Mouse (Mus musculus): ENCODE data around the gene Peak1. TPM values are rescaled to one million over a fixed set of nuclear protein-coding genes. Genes with fewer than 3 reads are reported as not detected.

Gene Peak1
- total and polyA plus RNA-seq, 3 experiments, result 2.8 to 13.3 (median 5.4) TPM

GRCm38 (mm10) chr9:56339426-56340195 is 78.3 kb downstream of the Peak1 start:
- no peaks in the 10 kb centered on the region for H3K79me2 ChIP-seq (replicated peaks; ENCODE audit: control insufficient read depth, extremely low read depth, insufficient read depth, poor library complexity, severe bottlenecking)
- DNase-seq (ENCODE audit: extremely low read depth), result no peak

GRCm38 (mm10) chr9:56334363-56334762 is 83.5 kb downstream of the Peak1 start:
- Histone ChIP-seq H3K27me3 (replicated peaks) (no peaks in the 10 kb centered on the region), H3K27ac (ENCODE audit: insufficient read depth, low read depth) (no peak overlapping the region), H3K79me2 (replicated peaks; ENCODE audit: control insufficient read depth, extremely low read depth, insufficient read depth, poor library complexity, severe bottlenecking) (no peaks in the 10 kb centered on the region), H3K9ac (ENCODE audit: insufficient read depth, low read depth) (peak overlapping the region; percentile 24; the same call in 1 of the 2 replicates), H3K4me2 (ENCODE audit: insufficient read depth, low read depth, poor library complexity, severe bottlenecking) (no peak overlapping the region), H3K4me3 (replicated peaks in 1 of 3; ENCODE audit: low read depth in 2 of 3, low read length in 2 of 3, poor library complexity in 1 of 3) (no peak overlapping the region), H3K4me1 (ENCODE audit: control insufficient read depth in 1 of 2, insufficient read depth in 2 of 2) (peaks cover 2 to 13% of the 10 kb centered on the region in 2 experiments; a peak in 2 of 4 replicates), H3K9me3 (replicated peaks; ENCODE audit: low read length) (no peaks in the 10 kb centered on the region), H3K36me3 (replicated peaks in 1 of 2; ENCODE audit: control insufficient read depth in 1 of 2, insufficient read depth in 1 of 2, low read length in 1 of 2) (peaks cover 2 to 4% of the 10 kb centered on the region in 2 experiments)
- TF ChIP-seq CHD1 (IDR thresholded peaks at IDR 0.05; ENCODE audit: low read depth, low read length) (peak; percentile 97), BHLHE40 (IDR thresholded peaks at IDR 0.05; ENCODE audit: low read depth, low read length) (peak; percentile 37; the same call in 1 of the 2 replicates), ZKSCAN1 (IDR thresholded peaks at IDR 0.05; ENCODE audit: borderline replicate concordance, low read depth, low read length) (no peak), POLR2A (IDR thresholded peaks at IDR 0.05; ENCODE audit: low read depth, low read length) (0 out of 2 replicates have a peak, but pooled peaks have one; percentile 23), ZNF384 (IDR thresholded peaks at IDR 0.05; ENCODE audit: low read depth, low read length) (no peak)
- dilution Hi-C loops (cut with MboI; ENCODE audit: extremely low pct_ligation_motif_present, extremely low pct_unique_long_range_greater_than_20kb, low sequenced_read_pairs), result no loop called here
- in situ Hi-C loops (cut with MboI; ENCODE audit: low pct_ligation_motif_present, low pct_unique_long_range_greater_than_20kb, low sequenced_read_pairs), result no loop called here
- DNase-seq (ENCODE audit: extremely low read depth), result no peak

More at GRCm38 (mm10) chr9:56339426-56340195, 78.3 kb downstream of the Peak1 start:
- Histone ChIP-seq H3K27ac (ENCODE audit: insufficient read depth, low read depth) (no peak overlapping the region), H3K9ac (ENCODE audit: insufficient read depth, low read depth) (no peak overlapping the region), H3K4me1 (ENCODE audit: control insufficient read depth in 1 of 2, insufficient read depth in 2 of 2) (0 out of 4 replicates have a peak, but pooled peaks cover 0 to 5% of the 10 kb centered on the region in 2 experiments), H3K4me2 (ENCODE audit: insufficient read depth, low read depth, poor library complexity, severe bottlenecking) (no peak overlapping the region), H3K36me3 (replicated peaks in 1 of 2; ENCODE audit: control insufficient read depth in 1 of 2, insufficient read depth in 1 of 2, low read length in 1 of 2) (peaks cover 2% of the 10 kb centered on the region in 2 experiments), H3K4me3 (replicated peaks in 1 of 3; ENCODE audit: low read depth in 2 of 3, low read length in 2 of 3, poor library complexity in 1 of 3) (no peak overlapping the region), H3K27me3 (replicated peaks) (no peaks in the 10 kb centered on the region), H3K9me3 (replicated peaks; ENCODE audit: low read length) (no peaks in the 10 kb centered on the region)
- in situ Hi-C loops (cut with MboI; ENCODE audit: low pct_ligation_motif_present, low pct_unique_long_range_greater_than_20kb, low sequenced_read_pairs) (no loop called here), dilution Hi-C loops (cut with MboI; ENCODE audit: extremely low pct_ligation_motif_present, extremely low pct_unique_long_range_greater_than_20kb, low sequenced_read_pairs) (no loop called here)
- TF ChIP-seq POLR2A (IDR thresholded peaks at IDR 0.05; ENCODE audit: low read depth, low read length) (no peak), USF1 (IDR thresholded peaks at IDR 0.05; ENCODE audit: low read depth, low read length) (no peak)

- no peak overlapping the region for H3K9ac ChIP-seq (ENCODE audit: insufficient read depth, low read depth)
- no peak overlapping the region for H3K4me3 ChIP-seq (replicated peaks in 1 of 3; ENCODE audit: low read depth in 2 of 3, low read length in 2 of 3, poor library complexity in 1 of 3)
- dilution Hi-C loops (cut with MboI; ENCODE audit: extremely low pct_ligation_motif_present, extremely low pct_unique_long_range_greater_than_20kb, low sequenced_read_pairs) (no loop called here), in situ Hi-C loops (cut with MboI; ENCODE audit: low pct_ligation_motif_present, low pct_unique_long_range_greater_than_20kb, low sequenced_read_pairs) (no loop called here)
- no peaks in the 10 kb centered on the region for H3K27me3 ChIP-seq (replicated peaks)
- no peak for DNase-seq (ENCODE audit: extremely low read depth)
- TF ChIP-seq JUND (conservative IDR thresholded peaks at IDR 0.05; ENCODE audit: low read depth, low read length) (no peak), POLR2AphosphoS2 (IDR thresholded peaks at IDR 0.05; ENCODE audit: low read depth, low read length) (no peak)
- no peaks in the 10 kb centered on the region for H3K79me2 ChIP-seq (replicated peaks; ENCODE audit: control insufficient read depth, extremely low read depth, insufficient read depth, poor library complexity, severe bottlenecking)
- peaks cover 2 to 13% of the 10 kb centered on the region in 2 experiments; a peak in 2 of 4 replicates for H3K4me1 ChIP-seq (ENCODE audit: control insufficient read depth in 1 of 2, insufficient read depth in 2 of 2)
- H3K4me2 ChIP-seq (ENCODE audit: insufficient read depth, low read depth, poor library complexity, severe bottlenecking), result no peak overlapping the region
- peaks cover 2 to 4% of the 10 kb centered on the region in 2 experiments for H3K36me3 ChIP-seq (replicated peaks in 1 of 2; ENCODE audit: control insufficient read depth in 1 of 2, insufficient read depth in 1 of 2, low read length in 1 of 2)
- H3K27ac ChIP-seq (ENCODE audit: insufficient read depth, low read depth), result no peak overlapping the region
- no peaks in the 10 kb centered on the region for H3K9me3 ChIP-seq (replicated peaks; ENCODE audit: low read length)
Measured at GRCm38 (mm10) chr9:56332774-56333173, 85.1 kb downstream of the Peak1 start.

Measured in CH12.LX (cell line).